ENCODE assay signal across 8 mouse cellular contexts in genomic region chr16:93423174-93423573, GRCm38 (mm10).
A peak's percentile ranks its signal among the peaks of the same experiment; 100 is the strongest.
DNase-seq lines count a peak whose midpoint lies in the region; ATAC-seq lines count a peak whose summit lies in the region.

No protein-coding gene starts in this region.

- no peak overlapping the region for H3K9ac ChIP-seq in lung, embryonic 15.5 days
- H3K9ac ChIP-seq in forebrain, embryonic 16.5 days (replicated peaks; ENCODE audit: low read depth, low read length) = no peak overlapping the region

- peak; percentile 53; the same call in 1 of the 2 replicates for ATAC-seq in lung, embryonic 15.5 days (ENCODE audit: borderline replicate concordance, extremely low read depth, low FRiP score, low TSS enrichment)
- ATAC-seq in forebrain, embryonic 16.5 days = peak; percentile 54; the same call in 1 of the 2 replicates

- peak overlapping the region; percentile 51 for H3K4me2 ChIP-seq in lung, embryonic 15.5 days
- H3K4me2 ChIP-seq in forebrain, embryonic 16.5 days (ENCODE audit: low read length) = peak overlapping the region; percentile 37

- WGBS in lung, embryonic 15.5 days = 9% methylated on average over 13 of the region's 13 CpGs
- WGBS in forebrain, embryonic 16.5 days = 13% methylated on average over 13 of the region's 13 CpGs

- H3K36me3 ChIP-seq in lung, embryonic 15.5 days = no peaks in the 10 kb centered on the region
- H3K36me3 ChIP-seq in forebrain, embryonic 16.5 days (ENCODE audit: control insufficient read depth, insufficient read depth) = no peaks in the 10 kb centered on the region

- 0 out of 2 replicates have a peak, but pooled peaks cover 3% of the 10 kb centered on the region for H3K27me3 ChIP-seq in lung, embryonic 15.5 days
- H3K27me3 ChIP-seq in forebrain, embryonic 16.5 days (replicated peaks; ENCODE audit: control insufficient read depth, insufficient read depth, low read length) = no peaks in the 10 kb centered on the region

- peaks cover 14% of the 10 kb centered on the region; the same call in 1 of the 2 replicates for H3K4me1 ChIP-seq in lung, embryonic 15.5 days
- H3K4me1 ChIP-seq in forebrain, embryonic 16.5 days (replicated peaks; ENCODE audit: control insufficient read depth, insufficient read depth, low read length) = peaks cover 6% of the 10 kb centered on the region; the same call in 1 of the 2 replicates

- H3K4me3 ChIP-seq in lung, embryonic 15.5 days = peak overlapping the region; percentile 15; the same call in 1 of the 2 replicates
- H3K4me3 ChIP-seq in forebrain, embryonic 16.5 days (replicated peaks; ENCODE audit: low read length) = peak overlapping the region; percentile 5; the same call in 1 of the 2 replicates

- no peaks in the 10 kb centered on the region for H3K9me3 ChIP-seq in lung, embryonic 15.5 days
- no peaks in the 10 kb centered on the region for H3K9me3 ChIP-seq in forebrain, embryonic 16.5 days (ENCODE audit: control insufficient read depth, low read length)

- no peak for DNase-seq in lung, adult 18-20 months
- DNase-seq in liver = peak; percentile 43
- DNase-seq in skeletal muscle tissue, adult 2 months (ENCODE audit: low read depth, low spot score) = peak; percentile 14
- no peak for DNase-seq in cerebellum, adult 11-12 months
- no peak for DNase-seq in spleen, adult 18-20 months
- no peak for DNase-seq in ovary, postnatal 10 days (ENCODE audit: low spot score)

- H3K27ac ChIP-seq in lung, embryonic 15.5 days = no peak overlapping the region
- no peak overlapping the region for H3K27ac ChIP-seq in forebrain, embryonic 16.5 days (ENCODE audit: low read length)

Comparison
In these comparisons a context has a peak if more than half of its experiments do, and no peak if none do; other contexts are left out.
1. DNase-seq: peak in liver (single experiment) and skeletal muscle tissue, adult 2 months (single experiment); none in lung, adult 18-20 months (0 of 2), cerebellum, adult 11-12 months (single experiment), spleen, adult 18-20 months (0 of 2) and ovary, postnatal 10 days (single experiment).